Mouse (Mus musculus) intestine, embryonic 14.5 days (tissue): ENCODE results near the gene Slc7a10. TPM values are rescaled to one million over a fixed set of nuclear protein-coding genes. Genes with fewer than 3 reads are reported as not detected.

Source experiments
- ATAC-seq: fragments of 200-750 bp; cut with Nextera tagmentation; replicated peaks from 2 replicates; pipeline ENCODE4 v1.8.0; 2017; ENCODE audit warnings: low read depth, moderate number of reproducible peaks, moderate TSS enrichment, moderate library complexity; ENCODE audit not compliant: low FRiP score, low TSS enrichment
- DNase-seq: peaks from one replicate; pipeline ENCODE4 v3.0.0-alpha.2; 2018; ENCODE audit warnings: low spot score
- H3K27ac ChIP-seq: fragments of 300-500 bp; sonication (generic); 2 replicates; pipeline ENCODE4 v1.5.1; 2014; ENCODE audit warnings: low read depth, mild to moderate bottlenecking, control low read depth
- H3K27me3 ChIP-seq: fragments of 300-500 bp; sonication (generic); replicated peaks from 2 replicates; pipeline ENCODE4 v1.6.1; 2014; ENCODE audit warnings: low read length, control low read depth; ENCODE audit not compliant: control insufficient read depth, insufficient read depth
- H3K36me3 ChIP-seq: fragments of 300-500 bp; sonication (generic); 2 replicates; pipeline ENCODE4 v1.6.1; 2014; ENCODE audit warnings: low read length, control low read depth; ENCODE audit not compliant: control insufficient read depth, insufficient read depth
- H3K4me1 ChIP-seq: fragments of 300-500 bp; sonication (generic); replicated peaks from 2 replicates; pipeline ENCODE4 v1.6.1; 2014; ENCODE audit warnings: low read length, control low read depth, mixed read lengths; ENCODE audit not compliant: control insufficient read depth, insufficient read depth
- H3K4me2 ChIP-seq: fragments of 300-500 bp; sonication (generic); 2 replicates; pipeline ENCODE4 v1.6.1; 2014; ENCODE audit warnings: low read length
- H3K4me3 ChIP-seq: fragments of 300-500 bp; sonication (generic); 2 replicates; pipeline ENCODE4 v1.5.1; 2014; ENCODE audit warnings: low read depth, low read length, control low read depth, mixed read lengths
- H3K9ac ChIP-seq: fragments of 300-500 bp; sonication (generic); 2 replicates; pipeline ENCODE4 v1.6.1; 2014; ENCODE audit warnings: mild to moderate bottlenecking, low read length
- H3K9me3 ChIP-seq: fragments of 300-500 bp; sonication (generic); 2 replicates; pipeline ENCODE4 v1.6.1; 2016; ENCODE audit warnings: low read length, control low read depth; ENCODE audit not compliant: control insufficient read depth
- WGBS: fragments of 180-500 bp; shearing (Covaris S2); extraction: QIAGEN DNeasy Blood & Tissue Kit; methylation state at CpG from one replicate; pipeline ENCODE4 v1.1.7; 2014; 5-methylcytosine and 5-hydroxymethylcytosine counted together
- polyA plus RNA-seq: library from polyadenylated mRNA; unstranded; fragments of >200 nt; fragmentation: Nextera tagmentation; extraction: Ambion mirVana; gene quantifications from 2 replicates; pipeline ENCODE4 v1.2.1, GENCODE M21; 2014

The Slc7a10 gene
- polyA plus RNA-seq, 1 experiment from 2014 or later: 0.81 TPM

DNA sequence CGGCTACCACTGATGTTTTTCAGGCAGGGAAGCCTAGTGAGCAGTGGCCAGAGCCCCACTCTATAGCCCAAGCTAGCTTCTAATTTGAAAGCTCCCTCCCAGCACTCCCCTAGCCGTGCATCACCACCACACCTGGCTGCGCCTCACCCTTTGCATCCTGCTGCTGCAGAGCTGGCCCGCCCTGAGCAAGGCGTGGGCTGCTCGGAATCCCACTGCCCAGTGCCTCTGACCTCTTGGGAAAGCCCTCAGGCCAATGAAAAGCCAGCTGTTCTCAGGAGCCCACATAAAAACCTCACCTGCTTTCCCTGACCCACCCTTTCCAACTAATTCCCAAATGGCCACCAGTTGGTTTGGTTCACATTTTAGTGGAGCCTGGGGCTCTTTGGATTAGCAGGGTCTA lies 22.1 kb upstream of the Slc7a10 start:
- Histone ChIP-seq H3K27ac (no peak overlapping the region), H3K9ac (no peak overlapping the region), H3K36me3 (no peaks in the 10 kb centered on the region), H3K4me1 (no peaks in the 10 kb centered on the region), H3K27me3 (no peaks in the 10 kb centered on the region), H3K4me2 (no peak overlapping the region), H3K4me3 (no peak overlapping the region), H3K9me3 (no peaks in the 10 kb centered on the region)
- ATAC-seq: no peak
- no peak for DNase-seq
- 75% methylated on average over 6 of the region's 6 CpGs for WGBS

DNA sequence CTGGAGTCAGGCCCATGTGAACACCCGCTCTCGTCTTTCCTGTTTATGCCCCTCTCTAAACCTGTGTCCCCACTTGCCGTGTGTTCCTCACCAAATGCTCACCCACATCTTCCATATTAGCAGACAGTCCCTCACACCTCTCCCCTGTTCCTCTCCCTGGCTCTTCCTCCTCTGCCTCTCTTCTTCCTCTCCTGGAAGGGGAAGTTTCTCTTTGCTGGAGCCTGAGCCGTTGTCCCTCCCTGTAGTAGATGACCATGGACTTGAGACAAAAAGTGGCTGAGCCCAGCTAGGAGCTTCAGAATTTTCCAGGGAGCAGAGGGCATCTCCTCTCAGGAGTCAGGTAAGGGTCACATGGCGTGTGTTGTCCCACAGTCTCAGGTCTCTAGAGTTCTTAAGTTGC lies 19.2 kb upstream of the Slc7a10 start:
- 82% methylated on average over 5 of the region's 5 CpGs for WGBS
- ATAC-seq: no peak
- no peak overlapping the region for H3K27ac ChIP-seq

GRCm38 (mm10) chr7:35167925-35168324 lies 18.3 kb upstream of the Slc7a10 start:
- no peaks in the 10 kb centered on the region for H3K27me3 ChIP-seq
- H3K27ac ChIP-seq: no peak overlapping the region
- H3K36me3 ChIP-seq: no peaks in the 10 kb centered on the region
- no peaks in the 10 kb centered on the region for H3K9me3 ChIP-seq
- H3K4me2 ChIP-seq: no peak overlapping the region
- ATAC-seq: no peak
- no peak overlapping the region for H3K4me3 ChIP-seq
- no peak overlapping the region for H3K9ac ChIP-seq
- no peak for DNase-seq
- no peaks in the 10 kb centered on the region for H3K4me1 ChIP-seq
- WGBS: 46% methylated on average over 2 of the region's 2 CpGs

More for the DNA sequence above, 19.2 kb upstream of the Slc7a10 start:
- H3K4me2 ChIP-seq: no peak overlapping the region
- H3K4me1 ChIP-seq: no peaks in the 10 kb centered on the region
- H3K27me3 ChIP-seq: no peaks in the 10 kb centered on the region
- DNase-seq: no peak
- H3K4me3 ChIP-seq: no peak overlapping the region
- no peaks in the 10 kb centered on the region for H3K36me3 ChIP-seq
- no peaks in the 10 kb centered on the region for H3K9me3 ChIP-seq
- H3K9ac ChIP-seq: no peak overlapping the region

DNA sequence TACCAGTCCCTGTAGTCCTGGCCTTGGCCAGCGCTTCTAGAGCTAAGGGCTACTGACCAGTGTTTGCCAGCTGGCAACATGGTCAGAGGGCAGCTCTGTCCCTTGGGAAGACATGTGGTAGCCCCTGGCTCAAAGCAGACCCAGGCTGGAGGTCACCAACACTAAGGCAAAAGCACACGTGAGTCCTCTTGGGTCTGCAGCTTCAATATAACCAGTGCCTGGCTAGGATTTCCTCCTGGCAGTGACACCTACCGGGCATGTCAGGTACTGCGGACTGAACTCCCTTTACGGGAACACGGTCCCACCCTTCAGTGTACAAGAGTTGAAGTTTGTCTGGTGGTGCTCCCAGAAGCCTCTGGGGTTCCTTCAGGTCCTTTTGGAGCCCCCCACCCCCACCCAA lies 16.8 kb upstream of the Slc7a10 start:
- 14% methylated on average over 6 of the region's 6 CpGs for WGBS
- H3K4me1 ChIP-seq: no peaks in the 10 kb centered on the region
- no peak overlapping the region for H3K9ac ChIP-seq
- H3K27me3 ChIP-seq: no peaks in the 10 kb centered on the region
- no peaks in the 10 kb centered on the region for H3K36me3 ChIP-seq
- no peak overlapping the region for H3K27ac ChIP-seq
- ATAC-seq (peak; percentile 50; the same call in 1 of the 2 replicates), DNase-seq (peak; percentile 97)
- no peaks in the 10 kb centered on the region for H3K9me3 ChIP-seq
- H3K4me2 ChIP-seq: no peak overlapping the region
- no peak overlapping the region for H3K4me3 ChIP-seq

GRCm38 (mm10) chr7:35171867-35172382 lies 14.3 kb upstream of the Slc7a10 start:
- H3K27me3 ChIP-seq: no peaks in the 10 kb centered on the region
- H3K27ac ChIP-seq: no peak overlapping the region
- no peak overlapping the region for H3K4me3 ChIP-seq
- ATAC-seq (peak; percentile 64), DNase-seq (peak; percentile 88)
- no peak overlapping the region for H3K9ac ChIP-seq
- WGBS: 3% methylated on average over 16 of the region's 16 CpGs
- H3K4me2 ChIP-seq: peak overlapping the region; percentile 31; the same call in 1 of the 2 replicates
- no peaks in the 10 kb centered on the region for H3K36me3 ChIP-seq
- H3K4me1 ChIP-seq: no peaks in the 10 kb centered on the region
- no peaks in the 10 kb centered on the region for H3K9me3 ChIP-seq

DNA sequence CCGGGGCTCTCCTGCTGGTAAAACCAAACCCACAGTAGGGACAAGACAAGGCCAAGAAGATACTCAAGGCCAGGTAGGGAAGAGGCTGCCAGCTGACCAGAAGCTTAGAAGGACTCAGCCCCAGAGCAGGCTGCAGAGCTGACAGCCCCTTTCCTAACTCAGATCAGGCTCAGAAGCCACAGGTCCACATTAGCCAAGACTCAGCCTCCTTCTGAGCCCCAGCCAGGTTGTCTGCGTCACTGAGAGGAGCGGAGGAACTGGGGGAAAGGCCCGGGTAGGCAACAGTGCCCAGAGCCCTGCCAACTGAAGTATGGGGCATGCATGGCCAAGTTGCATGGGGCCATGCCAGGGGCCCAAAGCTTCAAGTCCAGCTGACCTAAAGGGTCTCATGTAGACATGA lies 13.7 kb upstream of the Slc7a10 start:
- Histone ChIP-seq H3K9ac (no peak overlapping the region), H3K9me3 (no peaks in the 10 kb centered on the region), H3K27ac (no peak overlapping the region), H3K36me3 (no peaks in the 10 kb centered on the region), H3K4me3 (no peak overlapping the region), H3K27me3 (no peaks in the 10 kb centered on the region), H3K4me1 (no peaks in the 10 kb centered on the region), H3K4me2 (no peak overlapping the region)
- ATAC-seq (no peak), DNase-seq (no peak)
- 71% methylated on average over 4 of the region's 4 CpGs for WGBS

GRCm38 (mm10) chr7:35175533-35175932 lies 10.7 kb upstream of the Slc7a10 start:
- Histone ChIP-seq H3K4me3 (no peak overlapping the region), H3K4me2 (no peak overlapping the region), H3K9ac (no peak overlapping the region), H3K9me3 (no peaks in the 10 kb centered on the region), H3K4me1 (no peaks in the 10 kb centered on the region), H3K27me3 (no peaks in the 10 kb centered on the region), H3K27ac (no peak overlapping the region), H3K36me3 (no peaks in the 10 kb centered on the region)
- 69% methylated on average over 4 of the region's 4 CpGs for WGBS
- ATAC-seq (no peak), DNase-seq (no peak)

GRCm38 (mm10) chr7:35176412-35177381 lies 9.5 kb upstream of the Slc7a10 start:
- H3K4me1 ChIP-seq: no peaks in the 10 kb centered on the region
- H3K4me2 ChIP-seq: no peak overlapping the region
- H3K27me3 ChIP-seq: no peaks in the 10 kb centered on the region
- ATAC-seq (no peak), DNase-seq (peak; percentile 78)
- H3K4me3 ChIP-seq: no peak overlapping the region
- H3K9me3 ChIP-seq: no peaks in the 10 kb centered on the region
- WGBS: 52% methylated on average over 18 of the region's 18 CpGs
- no peak overlapping the region for H3K27ac ChIP-seq
- H3K36me3 ChIP-seq: no peaks in the 10 kb centered on the region
- no peak overlapping the region for H3K9ac ChIP-seq
